Mouse (Mus musculus): ENCODE data around the gene Foxa3.

DNA sequence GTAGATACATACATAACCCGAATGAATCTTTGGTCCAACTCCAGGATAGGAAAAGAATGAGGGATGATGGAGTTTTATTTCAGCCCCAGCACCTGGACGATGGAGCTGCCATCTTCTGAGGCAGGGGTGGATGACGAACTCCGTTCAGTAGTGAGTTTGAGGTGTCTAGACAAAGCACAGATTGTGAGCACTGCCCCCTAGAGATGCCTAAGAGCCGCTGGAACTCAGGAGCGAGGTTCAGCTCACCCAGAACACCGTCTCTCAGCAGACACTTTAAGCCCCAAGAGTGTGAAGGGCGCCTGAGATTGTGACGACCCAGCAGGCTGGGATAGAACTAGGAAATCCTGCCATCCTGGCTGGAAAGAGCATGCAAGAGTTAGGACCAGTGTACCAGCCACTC lies 24.5 kb downstream of the Foxa3 start:
- TF ChIP-seq CTCF (IDR thresholded peaks at IDR 0.05; ENCODE audit: low read depth), result 0 out of 2 replicates have a peak, but pooled peaks have one; percentile 10
- no peak for TF ChIP-seq EP300 (IDR thresholded peaks at IDR 0.05; ENCODE audit: low read depth)
